In genomic region chr5:120664888-120665287, GRCm38 (mm10) we compare ENCODE assay signal across 28 mouse cellular contexts. TPM values are rescaled to one million over a fixed set of nuclear protein-coding genes. Genes with fewer than 3 reads are reported as not detected.
DNase-seq lines count a peak whose midpoint lies in the region; ATAC-seq and TF ChIP-seq lines count a peak whose summit lies in the region.
"Had no signal": no experiment of that assay in that cellular context is flagged by ENCODE, and none has a peak within 500 bp of the region (broad histone marks: within the 10 kb centered on the region; RNA-seq: fewer than 3 reads in every experiment).

No protein-coding gene starts in this region.

- no peak for TF ChIP-seq EP300 in stomach, postnatal 0 days (optimal IDR thresholded peaks at IDR 0.05)

- DNase-seq in CD4-positive, CD25-positive, alpha-beta regulatory T cell, adult 2 months (ENCODE audit: low read depth, low spot score): peak; percentile 60
- no peak for DNase-seq in left cerebral cortex, adult 2 months (ENCODE audit: extremely low spot score in 1 of 2, low spot score in 2 of 2)
- no peak for DNase-seq in left cerebral cortex, adult 18-20 months (ENCODE audit: low spot score in 2 of 2)
- peak; percentile 58 for DNase-seq in testis, postnatal 10 days (ENCODE audit: low spot score)
- no peak for DNase-seq in testis, postnatal 14 days (ENCODE audit: low spot score)
- no peak for DNase-seq in stomach, postnatal 0 days (ENCODE audit: low spot score)
- DNase-seq in kidney, postnatal 36 days: no peak
- DNase-seq: adrenal gland, adult 8-10 months; cerebellum, adult 11-12 months; gastrocnemius, postnatal 25 days; heart, adult 18-20 months; heart, postnatal 10 days; kidney, postnatal 4 days; lung, postnatal 4 days; spleen, adult 18-20 months had no signal

- H3K36me3 ChIP-seq in stomach, postnatal 0 days (ENCODE audit: control insufficient read depth, insufficient read depth, low read length): no peaks in the 10 kb centered on the region
- H3K36me3 ChIP-seq: forebrain, embryonic 10.5 days; heart, embryonic 12.5 days; hindbrain, embryonic 12.5 days; liver, embryonic 15.5 days had no signal

- H3K9ac ChIP-seq in stomach, postnatal 0 days (ENCODE audit: low read length): no peak overlapping the region
- H3K9ac ChIP-seq: heart, embryonic 12.5 days; hindbrain, embryonic 12.5 days; liver, embryonic 15.5 days had no signal

- H3K9me3 ChIP-seq in stomach, postnatal 0 days (ENCODE audit: control insufficient read depth, low read length): no peaks in the 10 kb centered on the region
- H3K9me3 ChIP-seq: forebrain, embryonic 10.5 days; G1E; heart, embryonic 12.5 days; hindbrain, embryonic 12.5 days; liver, embryonic 15.5 days had no signal

- WGBS in stomach, postnatal 0 days: 54% methylated on average over 2 of the region's 2 CpGs

- no peak overlapping the region for H3K4me3 ChIP-seq in left cerebral cortex, adult 2 months
- H3K4me3 ChIP-seq in stomach, postnatal 0 days (ENCODE audit: low read depth, low read length): no peak overlapping the region
- H3K4me3 ChIP-seq: forebrain, embryonic 10.5 days; heart, embryonic 12.5 days; hindbrain, embryonic 12.5 days; liver, embryonic 15.5 days had no signal

- H3K27me3 ChIP-seq in stomach, postnatal 0 days (ENCODE audit: control insufficient read depth, insufficient read depth, low read length): no peaks in the 10 kb centered on the region

- no peaks in the 10 kb centered on the region for H3K4me1 ChIP-seq in stomach, postnatal 0 days (replicated peaks; ENCODE audit: control insufficient read depth, insufficient read depth)
- H3K4me1 ChIP-seq: heart, embryonic 12.5 days; liver, embryonic 15.5 days had no signal

- no peak overlapping the region for H3K4me2 ChIP-seq in stomach, postnatal 0 days (replicated peaks; ENCODE audit: low read depth)
- H3K4me2 ChIP-seq: heart, embryonic 12.5 days; hindbrain, embryonic 12.5 days; liver, embryonic 15.5 days had no signal

- no peak overlapping the region for H3K27ac ChIP-seq in left cerebral cortex, adult 2 months
- no peak overlapping the region for H3K27ac ChIP-seq in stomach, postnatal 0 days (replicated peaks)
- H3K27ac ChIP-seq: forebrain, embryonic 10.5 days; hindbrain, embryonic 12.5 days; liver, embryonic 15.5 days had no signal

- TF ChIP-seq CTCF in left cerebral cortex, adult 2 months (IDR thresholded peaks at IDR 0.05): peak; percentile 16
- TF ChIP-seq CTCF in stomach, postnatal 0 days (IDR thresholded peaks at IDR 0.05; ENCODE audit: low read depth): peak; percentile 26; the same call in 1 of the 2 replicates

- ATAC-seq in CD4-positive, CD25-positive, alpha-beta regulatory T cell, adult 4 months: no peak
- no peak for ATAC-seq in stomach, postnatal 0 days (ENCODE audit: low FRiP score, low TSS enrichment)
- ATAC-seq: activated CD4-positive, CD25-positive, alpha-beta regulatory T cell, adult 4 months; inflammation-experienced regulatory T-cells, adult 6 months had no signal

- intact Hi-C loops in left cerebral cortex, adult 2 months (cut with DNase I): no loop called here

RNA-seq across cellular contexts. Expression of gene Rasal1, which starts 16.3 kb away (rescaled TPM):
- 10 to 100 TPM in 1 of 2 experiments, 1 to 10 TPM in 1; 7.2 to 15.4 TPM for polyA plus RNA-seq in CD4-positive, CD25-positive, alpha-beta regulatory T cell, adult 4 months (2017; shearing (Covaris generic))
- total RNA-seq in left cerebral cortex, adult 2 months (2021): 10 to 100 TPM; 85.3 TPM
- 10 to 100 TPM; 70.5 to 83.0 TPM for total RNA-seq in left cerebral cortex, adult 18-20 months (2021)
- 0.08 and 0.44 TPM in 2 replicates for polyA plus RNA-seq in stomach, postnatal 0 days (2015; fragmentation: Nextera tagmentation; extraction: Ambion mirVana)
- total RNA-seq: gastrocnemius, postnatal 25 days had no signal
- polyA plus RNA-seq: heart, embryonic 12.5 days; neural tube, embryonic 11.5 days had no signal

RNA-seq across cellular contexts. Expression of gene Cfap73, which starts 30.9 kb away (rescaled TPM):
- polyA plus RNA-seq in CD4-positive, CD25-positive, alpha-beta regulatory T cell, adult 4 months (2017; shearing (Covaris generic)): not detected
- total RNA-seq in left cerebral cortex, adult 2 months (2021): under 1 TPM in 1 of 2 experiments, not detected in 1; 0.52 TPM
- total RNA-seq in left cerebral cortex, adult 18-20 months (2021): not detected
- polyA plus RNA-seq in stomach, postnatal 0 days (2015; fragmentation: Nextera tagmentation; extraction: Ambion mirVana): 0.10 TPM in 1 of 2 replicates, not detected in the other
- total RNA-seq: G1E; gastrocnemius, postnatal 25 days; heart, adult 18-20 months; heart, postnatal 10 days had no signal
- polyA plus RNA-seq: activated CD4-positive, CD25-positive, alpha-beta regulatory T cell, adult 4 months; embryonic facial prominence, embryonic 11.5 days; forebrain, embryonic 10.5 days; G1E; heart, embryonic 12.5 days; inflammation-experienced regulatory T-cells, adult 6 months; kidney, embryonic 14.5 days; limb, embryonic 11.5 days; liver, embryonic 15.5 days; neural tube, embryonic 11.5 days; urinary bladder, adult 2 months had no signal

RNA-seq across cellular contexts. Expression of gene Dtx1, which starts 46.8 kb away (rescaled TPM):
- 10 to 100 TPM; 33.4 to 47.7 TPM for polyA plus RNA-seq in CD4-positive, CD25-positive, alpha-beta regulatory T cell, adult 4 months (2017; shearing (Covaris generic))
- total RNA-seq in left cerebral cortex, adult 2 months (2021): 10 to 100 TPM; 74.5 to 76.9 TPM
- 10 to 100 TPM; 73.1 to 78.8 TPM for total RNA-seq in left cerebral cortex, adult 18-20 months (2021)
- polyA plus RNA-seq in stomach, postnatal 0 days (2015; fragmentation: Nextera tagmentation; extraction: Ambion mirVana): 2.0 and 3.1 TPM in 2 replicates

RNA-seq across cellular contexts. Expression of gene Ddx54, which starts 52.3 kb away (rescaled TPM):
- polyA plus RNA-seq in CD4-positive, CD25-positive, alpha-beta regulatory T cell, adult 4 months (2017; shearing (Covaris generic)): 10 to 100 TPM; 14.4 to 18.6 TPM
- total RNA-seq in left cerebral cortex, adult 2 months (2021): 10 to 100 TPM; 38.6 to 41.0 TPM
- total RNA-seq in left cerebral cortex, adult 18-20 months (2021): 10 to 100 TPM; 34.0 to 41.6 TPM
- polyA plus RNA-seq in stomach, postnatal 0 days (2015; fragmentation: Nextera tagmentation; extraction: Ambion mirVana): 22.5 and 23.0 TPM in 2 replicates

RNA-seq across cellular contexts. Expression of gene Rita1, which starts 52.5 kb away (rescaled TPM):
- polyA plus RNA-seq in CD4-positive, CD25-positive, alpha-beta regulatory T cell, adult 4 months (2017; shearing (Covaris generic)): 1 to 10 TPM; 2.2 to 6.3 TPM
- total RNA-seq in left cerebral cortex, adult 2 months (2021): 10 to 100 TPM; 29.5 to 29.9 TPM
- 10 to 100 TPM; 28.7 to 31.0 TPM for total RNA-seq in left cerebral cortex, adult 18-20 months (2021)
- polyA plus RNA-seq in stomach, postnatal 0 days (2015; fragmentation: Nextera tagmentation; extraction: Ambion mirVana): 12.1 TPM in 2 replicates

Comparison
In these comparisons a context has a peak if more than half of its experiments do, and no peak if none do; other contexts are left out.
1. DNase-seq: peak in CD4-positive, CD25-positive, alpha-beta regulatory T cell, adult 2 months (single experiment) and testis, postnatal 10 days (single experiment); none in left cerebral cortex, adult 2 months (0 of 2), left cerebral cortex, adult 18-20 months (0 of 2), testis, postnatal 14 days (single experiment), stomach, postnatal 0 days (single experiment) and kidney, postnatal 36 days (0 of 2).